Mouse (Mus musculus) erythroblast, embryonic 14.5 days (primary cell): ENCODE data around the gene Zbtb34. TPM values are rescaled to one million over a fixed set of nuclear protein-coding genes. Genes with fewer than 3 reads are reported as not detected.

Experiments
- H3K27me3 ChIP-seq: 2 replicates; pipeline ENCODE4 v1.6.1; 2012; ENCODE audit warnings: inconsistent platforms; ENCODE audit not compliant: control insufficient read depth
- H3K36me3 ChIP-seq: 2 replicates; pipeline ENCODE4 v1.6.1; 2012; ENCODE audit warnings: mild to moderate bottlenecking, inconsistent platforms; ENCODE audit not compliant: control insufficient read depth
- H3K4me1 ChIP-seq: 2 replicates; pipeline ENCODE4 v1.6.1; 2012; ENCODE audit warnings: inconsistent platforms; ENCODE audit not compliant: control insufficient read depth
- H3K4me3 ChIP-seq: replicated peaks from 2 replicates; pipeline ENCODE3; 2012; ENCODE audit warnings: moderate library complexity, mild to moderate bottlenecking, inconsistent platforms
- H3K9me3 ChIP-seq: 2 replicates; pipeline ENCODE4 v1.6.1; 2012; ENCODE audit warnings: low read length, inconsistent platforms, mixed read lengths; ENCODE audit not compliant: control insufficient read depth
- GATA1 ChIP-seq: IDR thresholded peaks from 2 replicates; pipeline ENCODE4 v1.6.1; 2012; ENCODE audit warnings: low read length, inconsistent platforms, mixed read lengths
- TAL1 ChIP-seq: IDR thresholded peaks from 3 replicates; pipeline ENCODE4 v1.6.1; 2012; ENCODE audit warnings: low read length, inconsistent platforms, mixed read lengths
- polyA plus RNA-seq: library from polyadenylated mRNA; stranded (reverse); fragments of >175 nt; gene quantifications from 2 replicates; pipeline ENCODE4 v1.2.3, GENCODE M21; 2012

The Zbtb34 gene
- polyA plus RNA-seq, 1 experiment: 0.03 TPM

DNA sequence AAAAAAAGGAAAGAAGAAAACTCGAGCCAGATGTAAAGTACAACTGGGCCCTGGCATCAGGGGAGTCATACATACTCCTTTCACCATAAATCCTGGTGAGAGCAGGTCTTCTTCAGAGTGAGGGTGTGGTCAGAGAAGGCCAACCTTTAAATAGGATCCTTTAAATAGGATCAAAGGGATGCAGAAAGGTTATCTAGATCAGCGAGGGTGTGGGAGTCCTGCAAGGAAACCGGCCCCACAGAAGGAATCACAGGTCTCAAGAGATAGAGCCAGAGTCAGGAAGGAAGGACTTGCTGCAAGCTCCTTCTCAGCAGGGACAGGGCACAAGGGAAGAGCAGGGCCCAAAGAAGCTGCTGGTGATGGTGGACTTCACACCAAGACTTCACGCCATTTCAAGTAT, 13.7 kb downstream of the Zbtb34 start:
- no peak overlapping the region for H3K4me3 ChIP-seq
- peaks cover 2% of the 10 kb centered on the region; the same call in 1 of the 2 replicates for H3K4me1 ChIP-seq
- H3K9me3 ChIP-seq: no peaks in the 10 kb centered on the region
- no peaks in the 10 kb centered on the region for H3K27me3 ChIP-seq
- H3K36me3 ChIP-seq: peaks cover 24% of the 10 kb centered on the region
- no peak for TF ChIP-seq TAL1
- TF ChIP-seq GATA1: no peak

DNA sequence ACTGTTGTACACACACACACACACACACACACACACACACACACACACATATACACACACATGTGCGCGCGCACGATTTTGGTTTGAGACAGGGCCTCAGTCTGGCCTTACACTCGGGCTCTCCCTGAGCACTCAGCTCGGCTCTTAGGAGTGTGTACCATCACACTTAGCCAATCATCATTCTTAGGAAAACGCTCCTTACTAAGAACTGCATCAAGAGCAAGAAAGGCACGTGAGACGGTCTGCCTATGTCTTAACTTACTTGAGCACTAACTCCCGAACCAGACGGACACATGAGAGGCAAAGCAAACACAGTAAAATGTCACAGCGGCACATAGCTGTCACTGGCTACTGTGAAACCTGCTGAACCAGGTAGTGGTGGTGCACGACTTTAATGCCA, 17.1 kb downstream of the Zbtb34 start:
- no peaks in the 10 kb centered on the region for H3K9me3 ChIP-seq
- no peaks in the 10 kb centered on the region for H3K27me3 ChIP-seq
- H3K36me3 ChIP-seq: peaks cover 36% of the 10 kb centered on the region

DNA sequence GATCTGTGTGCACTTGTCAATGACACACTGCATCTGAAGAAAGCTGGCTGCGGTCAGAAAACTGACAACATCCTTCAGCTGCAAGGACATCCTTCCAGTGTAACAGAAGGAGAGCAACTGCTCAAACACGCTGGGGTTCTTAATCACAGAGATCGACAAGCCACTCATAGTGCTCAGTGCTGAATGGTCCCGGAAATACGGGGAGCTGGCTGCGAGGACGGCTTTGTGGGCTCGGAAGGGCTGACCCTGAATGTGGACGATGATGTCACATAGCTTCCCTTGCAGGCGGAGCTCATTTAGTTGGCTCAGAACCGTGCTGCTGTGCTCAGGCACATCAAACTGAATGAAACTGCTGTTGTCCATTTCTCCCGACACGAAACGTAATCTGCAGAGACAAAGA, 19.0 kb downstream of the Zbtb34 start:
- H3K36me3 ChIP-seq: peaks cover 41% of the 10 kb centered on the region

More for the DNA sequence above, 17.1 kb downstream of the Zbtb34 start:
- Histone ChIP-seq H3K4me3 (no peak overlapping the region), H3K4me1 (peaks cover 2% of the 10 kb centered on the region; the same call in 1 of the 2 replicates)
- TF ChIP-seq GATA1 (no peak), TAL1 (no peak)

DNA sequence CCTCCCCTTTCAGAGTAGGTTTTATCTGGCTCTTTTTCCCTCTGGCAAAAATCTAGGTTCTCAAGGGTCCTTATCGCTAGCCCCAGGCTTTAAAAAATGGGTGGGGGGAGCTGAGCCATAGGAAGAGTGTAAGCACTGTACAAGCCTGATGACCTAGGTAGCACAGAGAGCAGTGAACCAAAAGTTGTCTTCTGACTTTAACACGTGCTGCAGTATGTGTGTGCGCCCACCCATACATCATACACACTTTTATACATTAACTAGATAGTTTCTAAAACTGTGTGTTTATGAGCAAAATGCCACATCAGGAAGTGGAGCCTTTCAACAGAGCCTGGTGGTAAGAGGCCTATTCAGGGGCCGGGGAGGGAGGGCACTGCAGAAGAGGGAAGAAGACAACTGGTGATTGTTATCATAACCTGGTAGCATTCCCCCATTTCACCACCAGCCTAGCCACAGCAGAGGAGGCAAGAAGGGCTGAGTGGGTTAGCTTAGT, 27.6 kb downstream of the Zbtb34 start:
- no peak overlapping the region for H3K4me3 ChIP-seq
- no peaks in the 10 kb centered on the region for H3K9me3 ChIP-seq
- H3K36me3 ChIP-seq: peaks cover 10% of the 10 kb centered on the region
- TF ChIP-seq GATA1 (no peak), TAL1 (no peak)
- no peaks in the 10 kb centered on the region for H3K27me3 ChIP-seq
- peaks cover 34% of the 10 kb centered on the region for H3K4me1 ChIP-seq

More for the DNA sequence above, 19.0 kb downstream of the Zbtb34 start:
- Histone ChIP-seq H3K9me3 (no peaks in the 10 kb centered on the region), H3K4me3 (no peak overlapping the region), H3K4me1 (peaks cover 1% of the 10 kb centered on the region; the same call in 1 of the 2 replicates), H3K27me3 (no peaks in the 10 kb centered on the region)
- TF ChIP-seq GATA1: no peak
- no peak for TF ChIP-seq TAL1

DNA sequence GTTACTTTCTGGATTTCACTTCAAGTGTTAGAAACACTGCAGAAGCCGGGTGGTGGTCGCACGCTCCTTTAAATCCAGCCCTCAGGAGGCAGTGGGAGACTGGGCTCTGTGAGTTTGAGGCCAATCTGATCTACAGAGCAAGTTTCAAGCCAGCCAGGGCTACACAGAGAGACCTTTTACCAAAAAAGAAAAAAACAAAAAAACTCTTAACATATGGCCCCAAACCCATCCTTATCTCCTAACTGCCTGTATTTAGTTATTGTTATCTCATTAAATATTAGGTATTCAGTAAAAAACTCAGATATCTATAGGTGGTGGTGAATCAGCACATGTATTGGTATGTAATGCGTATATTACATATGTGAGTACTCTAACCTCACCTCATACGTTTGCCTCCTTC, 28.5 kb downstream of the Zbtb34 start:
- no peak for TF ChIP-seq GATA1
- no peak for TF ChIP-seq TAL1
- no peaks in the 10 kb centered on the region for H3K27me3 ChIP-seq
- no peaks in the 10 kb centered on the region for H3K9me3 ChIP-seq
- peaks cover 5% of the 10 kb centered on the region for H3K36me3 ChIP-seq
- no peak overlapping the region for H3K4me3 ChIP-seq
- H3K4me1 ChIP-seq: peaks cover 33% of the 10 kb centered on the region

DNA sequence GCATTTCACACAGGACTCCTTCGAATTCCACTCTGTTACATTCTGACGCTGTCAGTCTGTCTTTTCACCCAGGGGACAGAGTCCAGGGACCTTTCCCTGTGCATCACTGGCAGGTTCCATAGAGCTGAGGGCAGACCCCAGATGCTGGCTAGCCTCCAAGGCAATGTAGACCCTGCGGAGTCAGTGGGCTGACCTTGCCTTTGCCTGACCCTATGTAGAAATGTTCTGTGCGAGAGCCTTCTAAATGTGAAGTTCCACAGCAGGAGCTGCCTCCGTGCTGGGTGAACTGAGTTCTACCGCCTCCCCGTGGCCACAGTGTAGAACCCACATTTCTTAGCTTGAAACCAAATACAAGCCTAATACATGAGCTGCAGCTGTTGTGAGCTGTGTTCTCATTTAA, 28.9 kb downstream of the Zbtb34 start:
- Histone ChIP-seq H3K36me3 (peaks cover 5% of the 10 kb centered on the region), H3K4me1 (peaks cover 33% of the 10 kb centered on the region), H3K4me3 (no peak overlapping the region), H3K27me3 (no peaks in the 10 kb centered on the region), H3K9me3 (no peaks in the 10 kb centered on the region)
- TF ChIP-seq TAL1 (no peak), GATA1 (no peak)

DNA sequence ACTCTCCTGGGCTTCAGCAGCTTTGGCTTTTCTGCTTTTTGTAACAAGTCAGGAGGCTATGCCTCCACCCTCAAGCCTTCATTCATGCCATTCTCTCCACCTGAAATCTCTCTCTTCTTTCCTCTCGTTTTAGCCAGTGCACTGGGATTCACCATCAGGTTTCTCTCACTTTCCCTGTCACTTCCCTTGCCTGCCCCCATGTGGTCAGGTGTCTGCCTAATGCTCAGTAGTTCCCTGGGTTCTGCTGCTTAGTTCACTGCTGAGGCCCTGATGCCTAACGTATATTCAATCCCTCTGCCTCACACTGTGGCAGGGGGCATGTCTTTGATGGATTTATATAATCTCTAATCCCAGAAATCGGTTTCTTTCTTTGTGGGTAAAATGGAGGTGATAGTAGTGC, 29.9 kb downstream of the Zbtb34 start:
- Histone ChIP-seq H3K4me1 (peaks cover 30% of the 10 kb centered on the region), H3K9me3 (no peaks in the 10 kb centered on the region), H3K27me3 (no peaks in the 10 kb centered on the region), H3K36me3 (peaks cover under 1% of the 10 kb centered on the region), H3K4me3 (no peak overlapping the region)
- no peak for TF ChIP-seq TAL1
- no peak for TF ChIP-seq GATA1

DNA sequence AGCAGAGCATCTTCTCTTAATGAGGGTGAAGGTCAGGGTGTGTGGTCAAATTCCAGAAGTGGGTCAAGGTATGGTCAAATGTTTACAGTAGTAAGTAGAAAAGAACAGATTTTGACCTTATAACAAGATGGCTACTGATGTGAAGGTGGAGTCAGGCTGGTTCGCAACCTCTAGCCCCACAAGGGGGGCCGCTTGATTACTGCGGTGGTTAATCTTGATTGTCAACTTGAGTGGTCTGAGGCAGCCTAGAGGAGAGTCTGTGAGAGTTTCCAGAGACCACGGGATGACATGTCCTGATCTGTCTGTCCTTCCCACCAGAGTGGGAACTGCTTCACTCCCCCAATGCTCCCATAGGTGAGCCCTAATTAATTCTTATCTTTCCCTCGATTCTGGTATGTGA, 30.6 kb downstream of the Zbtb34 start:
- H3K4me1 ChIP-seq: peaks cover 30% of the 10 kb centered on the region
- no peaks in the 10 kb centered on the region for H3K36me3 ChIP-seq
- no peak overlapping the region for H3K4me3 ChIP-seq
- no peaks in the 10 kb centered on the region for H3K27me3 ChIP-seq
- no peaks in the 10 kb centered on the region for H3K9me3 ChIP-seq
- TF ChIP-seq GATA1 (no peak), TAL1 (no peak)

DNA sequence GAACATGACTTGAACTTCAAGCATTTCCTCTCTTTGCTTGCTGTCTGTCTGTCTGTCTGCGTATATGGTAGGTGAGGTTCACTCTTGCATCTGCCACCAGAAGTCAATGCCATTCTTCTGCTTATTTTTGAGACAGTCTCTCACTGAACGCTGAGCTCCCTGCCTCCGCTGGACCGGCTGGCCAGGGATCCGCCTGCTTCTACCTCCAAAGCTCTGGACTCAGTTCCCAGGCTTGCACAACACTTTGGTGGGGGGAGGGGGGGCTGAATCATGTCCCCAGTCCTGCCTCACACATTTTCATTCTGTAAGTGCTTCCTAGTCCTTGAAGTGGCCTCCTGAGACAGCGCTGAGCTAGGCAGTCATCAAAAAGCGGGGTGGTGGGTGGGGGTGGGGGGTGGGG, 32.0 kb downstream of the Zbtb34 start:
- TF ChIP-seq TAL1 (no peak), GATA1 (no peak)
- no peaks in the 10 kb centered on the region for H3K9me3 ChIP-seq
- H3K36me3 ChIP-seq: no peaks in the 10 kb centered on the region
- no peak overlapping the region for H3K4me3 ChIP-seq
- no peaks in the 10 kb centered on the region for H3K27me3 ChIP-seq
- peaks cover 26% of the 10 kb centered on the region for H3K4me1 ChIP-seq

DNA sequence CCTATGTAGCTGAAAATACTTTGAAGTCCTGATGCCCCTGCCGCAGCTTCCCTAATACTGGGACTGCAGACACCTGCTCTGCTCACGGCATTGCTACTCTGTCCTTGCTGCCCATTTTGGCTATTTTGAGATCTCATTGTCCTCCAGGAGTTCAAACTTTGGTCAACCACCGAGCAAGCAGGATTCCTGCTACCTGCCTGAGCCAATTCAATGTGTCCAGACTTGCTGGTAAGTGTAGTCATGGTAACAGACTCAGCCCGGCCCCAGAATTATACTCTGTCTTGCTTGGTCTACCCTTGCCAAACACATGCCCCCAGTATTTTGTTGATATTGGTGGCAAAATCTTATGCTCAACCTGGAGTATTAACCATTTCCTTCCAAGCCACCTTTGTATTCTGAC, 34.1 kb downstream of the Zbtb34 start:
- no peaks in the 10 kb centered on the region for H3K36me3 ChIP-seq
- H3K4me1 ChIP-seq: peaks cover 5% of the 10 kb centered on the region
- H3K4me3 ChIP-seq: no peak overlapping the region
- TF ChIP-seq TAL1 (no peak), GATA1 (no peak)
- no peaks in the 10 kb centered on the region for H3K9me3 ChIP-seq
- H3K27me3 ChIP-seq: no peaks in the 10 kb centered on the region
